Mouse (Mus musculus): Measurements from ENCODE around the gene Mypn.

DNA sequence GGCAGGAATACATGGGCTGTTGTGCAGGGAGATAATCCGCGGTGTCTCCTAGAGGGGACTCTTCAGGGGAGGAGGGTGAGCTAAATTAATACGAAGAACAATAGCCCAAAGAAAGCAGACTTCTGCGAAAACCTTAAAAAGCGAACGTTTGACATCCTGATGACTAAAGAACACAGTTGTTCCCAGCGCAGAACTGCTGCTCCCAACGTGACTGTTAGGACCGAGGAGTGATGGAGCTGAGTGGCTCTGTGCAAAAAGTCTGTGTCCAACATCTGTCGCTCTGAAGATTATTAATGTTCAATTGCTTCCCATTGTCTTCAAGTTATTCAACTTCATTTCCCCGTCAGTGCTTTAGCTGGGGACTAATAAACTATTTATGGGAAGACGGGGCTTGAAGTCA is 105.6 kb downstream of the Mypn start:
- TF ChIP-seq GATA1 (IDR thresholded peaks at IDR 0.05; ENCODE audit: low read length), result no peak
- TF ChIP-seq TAL1 (IDR thresholded peaks at IDR 0.05; ENCODE audit: low read length), result no peak

Measured in erythroblast, embryonic 14.5 days (primary cell).